Mouse (Mus musculus): Measurements from ENCODE around the gene Ptprf.

Ptprf gene

DNA sequence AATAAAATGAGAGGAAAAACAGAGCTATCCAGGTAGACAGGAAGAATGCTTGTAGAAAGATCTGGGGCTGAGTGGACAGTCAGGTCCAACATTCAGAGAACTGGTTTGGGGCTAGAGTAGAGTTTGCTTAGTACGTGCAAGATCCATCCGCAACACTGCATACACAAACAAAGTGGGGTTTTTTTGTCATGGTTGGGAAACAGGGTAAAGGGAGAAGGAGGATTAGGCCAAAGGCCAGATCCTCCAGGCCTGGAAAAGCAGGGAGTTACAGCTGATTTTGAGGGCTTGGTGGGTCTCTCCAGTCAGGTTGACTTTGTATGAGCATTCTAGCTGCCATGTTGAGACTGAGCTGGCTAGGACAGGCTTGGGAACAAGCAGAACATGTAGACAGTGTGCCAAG lies 85.3 kb downstream of the Ptprf start:
- no peak for DNase-seq

- no peak for DNase-seq
Measured at GRCm38 (mm10) chr4:118199093-118199492, 92.1 kb downstream of the Ptprf start.

GRCm38 (mm10) chr4:118198606-118199005 lies 92.6 kb downstream of the Ptprf start:
- DNase-seq: no peak

DNA sequence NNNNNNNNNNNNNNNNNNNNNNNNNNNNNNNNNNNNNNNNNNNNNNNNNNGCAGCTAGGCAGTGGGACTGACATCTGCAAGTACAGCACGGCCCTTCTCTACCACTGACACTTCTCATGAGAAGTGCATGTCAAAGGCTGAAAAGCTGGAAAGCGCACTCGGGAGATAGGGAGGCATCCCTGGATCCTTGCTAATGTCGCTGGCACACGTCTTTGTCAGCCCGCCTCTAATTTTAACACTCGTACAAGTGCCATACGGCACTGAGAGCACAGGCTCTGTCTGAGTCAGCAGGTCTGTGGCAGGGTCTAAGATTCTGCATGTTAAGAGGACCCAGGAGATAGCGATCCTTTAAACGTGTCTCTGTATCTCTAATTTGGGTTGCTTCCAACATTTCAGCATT lies 95.0 kb downstream of the Ptprf start:
- DNase-seq: no peak

- DNase-seq: no peak
Measured at GRCm38 (mm10) chr4:118180301-118181080, 110.7 kb downstream of the Ptprf start.

GRCm38 (mm10) chr4:118179467-118180300 lies 111.5 kb downstream of the Ptprf start, which contains the start of gene Kdm4a:
Gene Kdm4a, minus strand, starts transcription at chr4:118180043.
- peak; percentile 96 for DNase-seq

GRCm38 (mm10) chr4:118178952-118179466 lies 112.2 kb downstream of the Ptprf start:
- no peak for DNase-seq

- no peak for DNase-seq
Measured at GRCm38 (mm10) chr4:118172461-118172860, 118.7 kb downstream of the Ptprf start.

- DNase-seq: no peak
Measured at GRCm38 (mm10) chr4:118171006-118171405, 120.2 kb downstream of the Ptprf start.

DNA sequence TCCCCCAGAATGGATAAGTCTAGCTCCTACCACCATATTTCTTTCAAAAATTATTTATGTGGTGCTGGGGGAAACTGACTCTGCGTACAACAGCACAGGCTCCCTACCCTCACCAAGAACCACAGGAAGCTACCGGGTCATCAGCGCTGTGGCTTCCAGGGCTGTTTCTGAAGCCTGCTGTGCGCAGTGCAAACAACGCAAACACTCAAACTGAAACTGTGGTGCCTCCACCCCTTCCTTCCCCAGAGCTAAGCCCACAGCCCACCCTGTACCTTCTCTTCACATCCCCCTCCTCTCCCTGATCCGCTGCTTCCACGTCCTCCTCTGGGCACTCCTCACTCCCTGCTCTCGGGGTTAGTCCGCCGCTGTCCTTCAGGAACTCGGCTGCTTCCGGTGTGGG lies 129.1 kb downstream of the Ptprf start:
- no peak for DNase-seq

Measured in kidney, postnatal 14 days (tissue).